Mouse (Mus musculus): ENCODE results near the gene Ghsr. TPM values are rescaled to one million over a fixed set of nuclear protein-coding genes. Genes with fewer than 3 reads are reported as not detected.

The Ghsr gene
- polyA plus RNA-seq (2015; fragmentation: Nextera tagmentation; extraction: Ambion mirVana): not detected in 2 replicates

- no peak within 1 kb of the TSS for H3K27ac ChIP-seq
- H3K4me3 ChIP-seq: peak within 1 kb of the TSS; percentile 8; the same call in 1 of the 2 replicates
- no peak within 1 kb of the TSS for H3K9ac ChIP-seq
- no peaks in the 10 kb centered on the region for H3K36me3 ChIP-seq
- H3K4me1 ChIP-seq: peaks cover 7% of the 10 kb centered on the region; the same call in 1 of the 2 replicates
- no peaks in the 10 kb centered on the region for H3K9me3 ChIP-seq
- peak within 1 kb of the TSS; percentile 40 for H3K4me2 ChIP-seq
- H3K27me3 ChIP-seq: peaks cover 59% of the 10 kb centered on the region
- WGBS: 1% methylated on average over 19 of the region's 19 CpGs
- no peak for ATAC-seq (ENCODE audit: borderline replicate concordance, extremely low read depth, low FRiP score, low TSS enrichment)
Measured at GRCm38 (mm10) chr3:27371276-27371621, at the start of gene Ghsr. Gene Ghsr (plus strand): TSS chr3:27371351.

- Histone ChIP-seq H3K27ac (no peak overlapping the region), H3K4me2 (no peak overlapping the region), H3K4me3 (no peak overlapping the region), H3K9me3 (no peaks in the 10 kb centered on the region), H3K36me3 (no peaks in the 10 kb centered on the region), H3K27me3 (no peaks in the 10 kb centered on the region), H3K4me1 (no peaks in the 10 kb centered on the region), H3K9ac (no peak overlapping the region)
- WGBS: 70% methylated on average over 9 of the region's 9 CpGs
- ATAC-seq (ENCODE audit: borderline replicate concordance, extremely low read depth, low FRiP score, low TSS enrichment): no peak
Measured at GRCm38 (mm10) chr3:27322591-27322990, 48.6 kb upstream of the Ghsr start.

DNA sequence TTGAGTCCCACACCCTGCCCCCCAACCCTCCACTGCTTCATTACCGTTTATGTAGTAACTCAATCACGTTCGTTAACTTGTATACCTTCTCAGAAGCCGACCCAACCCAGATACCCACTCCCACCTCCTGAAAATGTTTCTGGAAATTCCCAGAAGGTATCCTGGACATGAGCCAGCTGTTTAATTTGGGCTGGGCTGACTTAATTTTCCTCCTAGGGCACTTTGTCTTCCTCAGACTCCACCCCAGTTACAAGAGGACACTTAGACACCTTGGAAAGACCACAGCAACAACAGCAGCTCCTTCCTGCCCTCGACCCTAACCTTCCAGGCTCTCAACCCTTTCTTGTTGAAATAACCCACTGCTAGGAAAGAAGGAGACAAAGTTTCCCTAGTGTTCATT is 47.6 kb upstream of the Ghsr start:
- Histone ChIP-seq H3K9me3 (no peaks in the 10 kb centered on the region), H3K4me2 (no peak overlapping the region), H3K4me3 (no peak overlapping the region), H3K27me3 (no peaks in the 10 kb centered on the region), H3K4me1 (no peaks in the 10 kb centered on the region), H3K36me3 (no peaks in the 10 kb centered on the region), H3K9ac (no peak overlapping the region), H3K27ac (peak overlapping the region; percentile 10; the same call in 1 of the 2 replicates)
- 36% methylated on average over 5 of the region's 5 CpGs for WGBS
- no peak for ATAC-seq (ENCODE audit: borderline replicate concordance, extremely low read depth, low FRiP score, low TSS enrichment)

GRCm38 (mm10) chr3:27326633-27327191 is 44.4 kb upstream of the Ghsr start:
- Histone ChIP-seq H3K9ac (no peak overlapping the region), H3K4me1 (no peaks in the 10 kb centered on the region), H3K9me3 (no peaks in the 10 kb centered on the region), H3K4me3 (no peak overlapping the region), H3K36me3 (no peaks in the 10 kb centered on the region), H3K27ac (no peak overlapping the region), H3K4me2 (no peak overlapping the region), H3K27me3 (no peaks in the 10 kb centered on the region)
- WGBS: 38% methylated on average over 4 of the region's 4 CpGs
- ATAC-seq (ENCODE audit: borderline replicate concordance, extremely low read depth, low FRiP score, low TSS enrichment): no peak

- Histone ChIP-seq H3K27me3 (no peaks in the 10 kb centered on the region), H3K9ac (no peak overlapping the region), H3K9me3 (no peaks in the 10 kb centered on the region), H3K4me1 (no peaks in the 10 kb centered on the region), H3K27ac (no peak overlapping the region), H3K36me3 (no peaks in the 10 kb centered on the region), H3K4me3 (no peak overlapping the region), H3K4me2 (no peak overlapping the region)
- ATAC-seq (ENCODE audit: borderline replicate concordance, extremely low read depth, low FRiP score, low TSS enrichment): no peak
- WGBS: 87% methylated on average over 5 of the region's 5 CpGs
Measured at GRCm38 (mm10) chr3:27330706-27331105, 40.4 kb upstream of the Ghsr start.

- no peaks in the 10 kb centered on the region for H3K27me3 ChIP-seq
- H3K9me3 ChIP-seq: no peaks in the 10 kb centered on the region
- no peak overlapping the region for H3K9ac ChIP-seq
- H3K4me1 ChIP-seq: no peaks in the 10 kb centered on the region
- ATAC-seq (ENCODE audit: borderline replicate concordance, extremely low read depth, low FRiP score, low TSS enrichment): no peak
- H3K36me3 ChIP-seq: no peaks in the 10 kb centered on the region
- no peak overlapping the region for H3K4me2 ChIP-seq
- H3K27ac ChIP-seq: no peak overlapping the region
- WGBS: 25% methylated on average over 6 of the region's 6 CpGs
- no peak overlapping the region for H3K4me3 ChIP-seq
Measured at GRCm38 (mm10) chr3:27338437-27338836, 32.7 kb upstream of the Ghsr start.

DNA sequence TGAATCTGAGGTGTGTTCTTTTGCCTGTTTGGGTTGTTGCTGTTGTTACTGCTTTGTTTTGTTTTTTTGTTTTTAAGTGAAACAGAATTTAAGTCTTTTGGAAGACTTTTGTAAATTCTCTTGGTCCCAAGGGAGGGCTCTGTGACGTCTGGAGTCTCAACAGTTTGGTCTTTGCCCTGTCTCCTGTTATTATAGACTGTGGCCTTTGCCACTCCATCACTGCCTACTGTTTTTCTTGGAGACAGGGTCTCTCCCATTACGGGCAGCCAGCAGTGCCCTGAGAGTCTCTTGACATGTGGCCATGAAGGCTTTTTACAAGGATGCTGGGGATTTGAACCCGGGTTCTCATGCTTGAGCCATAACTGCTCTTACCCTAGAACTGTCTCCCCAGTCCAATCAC is 32.3 kb upstream of the Ghsr start:
- WGBS: 61% methylated on average over 3 of the region's 3 CpGs
- Histone ChIP-seq H3K9me3 (no peaks in the 10 kb centered on the region), H3K27ac (no peak overlapping the region), H3K27me3 (no peaks in the 10 kb centered on the region), H3K4me1 (no peaks in the 10 kb centered on the region), H3K36me3 (no peaks in the 10 kb centered on the region), H3K9ac (no peak overlapping the region), H3K4me3 (no peak overlapping the region), H3K4me2 (no peak overlapping the region)
- no peak for ATAC-seq (ENCODE audit: borderline replicate concordance, extremely low read depth, low FRiP score, low TSS enrichment)

DNA sequence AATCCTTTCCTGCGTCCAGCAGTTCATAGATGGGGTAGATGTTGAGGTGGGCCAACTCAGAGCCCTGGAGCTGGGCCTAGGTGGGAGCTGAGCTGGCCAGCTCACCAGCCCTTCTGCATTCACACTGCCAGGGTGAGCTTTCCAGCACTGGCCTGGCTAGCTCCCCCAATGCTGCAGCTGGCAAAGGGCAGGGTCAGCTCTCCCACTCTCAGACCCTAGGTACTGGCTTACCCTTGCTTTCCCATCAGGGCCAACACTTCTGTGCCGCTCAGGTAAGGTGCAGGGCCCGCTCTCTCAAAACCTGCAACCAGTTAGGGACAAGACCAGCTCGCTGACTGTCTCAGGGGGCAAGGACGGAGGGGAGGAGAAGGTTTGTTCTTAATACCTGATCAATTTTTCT is 30.4 kb upstream of the Ghsr start:
- Histone ChIP-seq H3K9ac (no peak overlapping the region), H3K4me1 (no peaks in the 10 kb centered on the region), H3K27me3 (no peaks in the 10 kb centered on the region), H3K9me3 (no peaks in the 10 kb centered on the region), H3K4me2 (no peak overlapping the region), H3K4me3 (no peak overlapping the region), H3K27ac (no peak overlapping the region), H3K36me3 (no peaks in the 10 kb centered on the region)
- WGBS: 90% methylated on average over 5 of the region's 5 CpGs
- ATAC-seq (ENCODE audit: borderline replicate concordance, extremely low read depth, low FRiP score, low TSS enrichment): no peak

GRCm38 (mm10) chr3:27342462-27342861 is 28.7 kb upstream of the Ghsr start:
- ATAC-seq (ENCODE audit: borderline replicate concordance, extremely low read depth, low FRiP score, low TSS enrichment): no peak

GRCm38 (mm10) chr3:27345526-27345925 is 25.6 kb upstream of the Ghsr start:
- H3K9me3 ChIP-seq: no peaks in the 10 kb centered on the region
- WGBS: 50% methylated on average over 6 of the region's 6 CpGs
- no peaks in the 10 kb centered on the region for H3K36me3 ChIP-seq

More at GRCm38 (mm10) chr3:27342462-27342861, 28.7 kb upstream of the Ghsr start:
- Histone ChIP-seq H3K4me3 (no peak overlapping the region), H3K4me2 (no peak overlapping the region), H3K9ac (no peak overlapping the region), H3K27ac (no peak overlapping the region), H3K9me3 (no peaks in the 10 kb centered on the region), H3K36me3 (no peaks in the 10 kb centered on the region), H3K27me3 (no peaks in the 10 kb centered on the region), H3K4me1 (no peaks in the 10 kb centered on the region)
- WGBS: 51% methylated on average over 6 of the region's 6 CpGs

GRCm38 (mm10) chr3:27348462-27348861 is 22.7 kb upstream of the Ghsr start:
- no peaks in the 10 kb centered on the region for H3K36me3 ChIP-seq
- no peak overlapping the region for H3K4me3 ChIP-seq
- H3K4me1 ChIP-seq: peaks cover 8% of the 10 kb centered on the region; the same call in 1 of the 2 replicates
- WGBS: 76% methylated on average over 5 of the region's 5 CpGs
- H3K27ac ChIP-seq: no peak overlapping the region
- H3K9ac ChIP-seq: no peak overlapping the region
- H3K27me3 ChIP-seq: no peaks in the 10 kb centered on the region
- ATAC-seq (ENCODE audit: borderline replicate concordance, extremely low read depth, low FRiP score, low TSS enrichment): no peak
- H3K9me3 ChIP-seq: no peaks in the 10 kb centered on the region
- no peak overlapping the region for H3K4me2 ChIP-seq

More at GRCm38 (mm10) chr3:27345526-27345925, 25.6 kb upstream of the Ghsr start:
- Histone ChIP-seq H3K27ac (no peak overlapping the region), H3K9ac (no peak overlapping the region), H3K4me2 (no peak overlapping the region), H3K27me3 (no peaks in the 10 kb centered on the region), H3K4me1 (no peaks in the 10 kb centered on the region), H3K4me3 (no peak overlapping the region)
- ATAC-seq (ENCODE audit: borderline replicate concordance, extremely low read depth, low FRiP score, low TSS enrichment): no peak

- peaks cover 8% of the 10 kb centered on the region; the same call in 1 of the 2 replicates for H3K4me1 ChIP-seq
- WGBS: 36% methylated on average over 9 of the region's 9 CpGs
- no peak overlapping the region for H3K4me2 ChIP-seq
- no peaks in the 10 kb centered on the region for H3K36me3 ChIP-seq
- no peaks in the 10 kb centered on the region for H3K9me3 ChIP-seq
- no peaks in the 10 kb centered on the region for H3K27me3 ChIP-seq
- no peak overlapping the region for H3K9ac ChIP-seq
- no peak overlapping the region for H3K27ac ChIP-seq
- no peak overlapping the region for H3K4me3 ChIP-seq
- ATAC-seq (ENCODE audit: borderline replicate concordance, extremely low read depth, low FRiP score, low TSS enrichment): peak; percentile 89
Measured at GRCm38 (mm10) chr3:27351105-27351504, 20.0 kb upstream of the Ghsr start.

All from lung, embryonic 15.5 days (tissue).